Mouse (Mus musculus) liver, adult 2 months (tissue): Measurements from ENCODE around the gene Anpep.

Experiments
- CTCF ChIP-seq: fragments of 200-500 bp; IDR thresholded peaks from 2 replicates; pipeline ENCODE4 v1.5.1; 2011; ENCODE audit warnings: low read depth, low read length, control low read depth
- POLR2A ChIP-seq: fragments of 200-500 bp; IDR thresholded peaks from 2 replicates; pipeline ENCODE4 v1.6.1; 2011; ENCODE audit warnings: low read length, control low read depth; ENCODE audit not compliant: insufficient read depth; ENCODE audit errors: extremely low read depth

DNA sequence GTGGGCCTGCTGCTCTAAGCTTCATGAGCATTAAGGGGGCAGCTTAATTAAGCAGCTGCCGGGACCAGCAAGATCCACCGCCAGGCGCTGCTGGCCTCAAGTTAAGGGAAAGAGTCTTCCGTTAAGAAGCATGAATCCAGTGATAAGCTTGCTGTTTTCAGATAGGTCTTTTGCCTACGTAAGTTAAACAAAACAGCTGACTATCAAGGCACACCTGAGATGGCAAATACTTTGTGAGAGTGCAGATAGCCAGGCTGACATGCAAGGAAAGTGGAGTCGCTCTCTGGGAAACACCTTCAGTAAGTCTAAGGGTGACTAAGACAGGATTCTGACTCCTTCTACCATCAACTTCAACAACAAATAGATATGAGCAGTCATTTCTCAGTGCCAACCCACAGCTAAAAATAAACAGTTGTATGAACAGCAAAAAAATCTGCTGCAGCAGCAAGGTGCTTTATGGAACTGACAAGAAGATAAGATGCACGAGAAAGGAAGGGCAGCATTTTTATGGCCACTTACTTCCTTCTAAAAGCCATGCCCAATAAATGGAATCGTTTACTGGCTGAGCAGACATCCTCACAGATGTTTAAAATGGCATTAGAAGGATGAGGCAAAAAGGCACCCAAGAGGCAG, 42.4 kb upstream of the Anpep start:
- TF ChIP-seq CTCF = no peak
- no peak for TF ChIP-seq POLR2A
